Mouse (Mus musculus) E14TG2a.4 (cell line): Measurements from ENCODE around the gene Frmd4b.

Experiments used
- CTCF ChIP-seq: conservative IDR thresholded peaks from 2 replicates; pipeline ENCODE4 v1.5.1; 2014; ENCODE audit warnings: low read length
- NANOG ChIP-seq: IDR thresholded peaks from 2 replicates; pipeline ENCODE4 v1.6.1; 2014; ENCODE audit warnings: borderline replicate concordance, low read length, mixed read lengths

GRCm38 (mm10) chr6:97262229-97262628, 355.1 kb downstream of the Frmd4b start:
- no peak for TF ChIP-seq CTCF
- no peak for TF ChIP-seq NANOG
